13 mouse cellular contexts compared by ENCODE assay signal in the genomic region with DNA sequence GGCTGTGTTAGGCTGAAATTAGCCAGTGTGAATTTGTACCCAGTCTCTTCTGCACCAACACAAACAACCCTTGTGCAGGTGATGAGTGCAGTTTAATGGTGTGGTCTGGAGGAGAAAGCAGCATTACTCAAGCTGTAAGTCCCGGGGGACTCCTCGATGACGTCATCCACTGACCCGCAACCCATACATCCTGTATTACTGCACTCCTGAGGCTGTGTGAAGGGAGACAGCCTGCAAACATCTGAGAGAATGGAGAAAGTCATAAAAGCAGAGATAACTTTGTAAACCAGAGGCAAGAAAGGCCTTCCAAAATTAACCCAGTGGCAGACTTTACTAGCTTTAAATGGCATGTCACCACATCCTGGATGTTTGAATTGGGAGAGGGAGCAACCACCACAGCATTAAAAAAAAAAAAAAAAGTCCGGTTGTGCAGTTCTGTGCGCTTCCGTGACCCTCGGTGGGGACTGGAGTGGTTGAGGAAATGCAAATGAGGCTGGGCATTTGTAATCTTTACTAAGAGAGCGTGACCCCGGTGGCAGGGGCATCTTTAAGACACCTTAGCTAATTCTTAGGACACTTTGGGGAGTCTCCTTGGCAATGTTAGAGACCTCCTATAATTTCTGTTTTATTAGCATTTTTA. TPM values are rescaled to one million over a fixed set of nuclear protein-coding genes. Genes with fewer than 3 reads are reported as not detected.
DNase-seq lines count a peak whose midpoint lies in the region; ATAC-seq lines count a peak whose summit lies in the region.
"Had no signal": no experiment of that assay in that cellular context is flagged by ENCODE, and none has a peak within 500 bp of the region (broad histone marks: within the 10 kb centered on the region; RNA-seq: fewer than 3 reads in every experiment).

No protein-coding gene starts in this region.

- ATAC-seq in heart, embryonic 11.5 days (replicated peaks; ENCODE audit: insufficient number of reproducible peaks, low FRiP score, low TSS enrichment), result no peak
- ATAC-seq in neutrophil, adult 5-6 weeks (ENCODE audit: extremely low read depth, insufficient number of reproducible peaks, low FRiP score, poor library complexity, severe bottlenecking), result peak; percentile 87
- ATAC-seq in forebrain, embryonic 12.5 days (ENCODE audit: low FRiP score), result no peak
- ATAC-seq: forebrain, embryonic 13.5 days had no signal

- no peak overlapping the region for H3K27ac ChIP-seq in heart, embryonic 11.5 days (ENCODE audit: low read depth, low read length)
- H3K27ac ChIP-seq in forebrain, embryonic 12.5 days, result no peak overlapping the region
- H3K27ac ChIP-seq: forebrain, embryonic 13.5 days; left cerebral cortex, adult 2 months; macrophage had no signal

- no peak overlapping the region for H3K9ac ChIP-seq in heart, embryonic 11.5 days (ENCODE audit: low read depth, low read length)
- no peak overlapping the region for H3K9ac ChIP-seq in forebrain, embryonic 12.5 days
- H3K9ac ChIP-seq: forebrain, embryonic 13.5 days had no signal

- H3K27me3 ChIP-seq in heart, embryonic 11.5 days (ENCODE audit: control insufficient read depth, insufficient read depth, low read length), result no peaks in the 10 kb centered on the region
- no peaks in the 10 kb centered on the region for H3K27me3 ChIP-seq in forebrain, embryonic 12.5 days
- H3K27me3 ChIP-seq: forebrain, embryonic 13.5 days had no signal

- H3K4me3 ChIP-seq in heart, embryonic 11.5 days (ENCODE audit: low read depth, low read length), result no peak overlapping the region
- no peak overlapping the region for H3K4me3 ChIP-seq in forebrain, embryonic 12.5 days (replicated peaks)
- H3K4me3 ChIP-seq: forebrain, embryonic 13.5 days; left cerebral cortex, adult 2 months had no signal

- DNase-seq in heart, adult 11 months, result peak; percentile 59
- peak; percentile 93 for DNase-seq in 3T3-L1 (ENCODE audit: low read depth, low spot score)
- DNase-seq in T-cell, adult 2 months (ENCODE audit: low spot score), result peak; percentile 2
- no peak for DNase-seq in cerebellum, postnatal 14 days
- DNase-seq in Muller cell, postnatal 12 days (ENCODE audit: inconsistent ontology term), result no peak
- DNase-seq: right cerebral cortex, adult 18-20 months had no signal

- H3K9me3 ChIP-seq in heart, embryonic 11.5 days (replicated peaks; ENCODE audit: control insufficient read depth, low read length), result no peaks in the 10 kb centered on the region
- H3K9me3 ChIP-seq in forebrain, embryonic 12.5 days, result no peaks in the 10 kb centered on the region
- H3K9me3 ChIP-seq: forebrain, embryonic 13.5 days had no signal

- no peak overlapping the region for H3K4me2 ChIP-seq in heart, embryonic 11.5 days
- H3K4me2 ChIP-seq in forebrain, embryonic 12.5 days, result no peak overlapping the region
- H3K4me2 ChIP-seq: forebrain, embryonic 13.5 days had no signal

- H3K36me3 ChIP-seq in heart, embryonic 11.5 days (ENCODE audit: control insufficient read depth, insufficient read depth, low read length), result no peaks in the 10 kb centered on the region
- no peaks in the 10 kb centered on the region for H3K36me3 ChIP-seq in forebrain, embryonic 12.5 days (replicated peaks)

- H3K4me1 ChIP-seq in heart, embryonic 11.5 days (ENCODE audit: control insufficient read depth, insufficient read depth, low read length), result peaks cover 38% of the 10 kb centered on the region
- H3K4me1 ChIP-seq in forebrain, embryonic 12.5 days, result no peaks in the 10 kb centered on the region
- H3K4me1 ChIP-seq: forebrain, embryonic 13.5 days had no signal

- WGBS in heart, embryonic 11.5 days (ENCODE audit: insufficient replicate concordance), result 57% methylated on average over 10 of the region's 10 CpGs
- 87% methylated on average over 10 of the region's 10 CpGs for WGBS in forebrain, embryonic 12.5 days

RNA-seq across cellular contexts. Expression of a gene that starts 36.8 kb away (rescaled TPM):
- 39.9 and 49.7 TPM in 2 replicates for polyA plus RNA-seq in heart, embryonic 11.5 days (2014; fragmentation: Nextera tagmentation; extraction: Ambion mirVana)
- total RNA-seq in neutrophil, adult 5-6 weeks (2017), result not detected in 2 replicates
- polyA plus RNA-seq in forebrain, embryonic 12.5 days (2016; fragmentation: Nextera tagmentation; extraction: Ambion mirVana), result 0.14 and 0.33 TPM in 2 replicates
- total RNA-seq: adrenal gland, adult 18-20 months had no signal
- polyA plus RNA-seq: macrophage had no signal

Comparison
In these comparisons a context has a peak if more than half of its experiments do, and no peak if none do; other contexts are left out.
1. DNase-seq: peak in heart, adult 11 months (single experiment), 3T3-L1 (single experiment) and T-cell, adult 2 months (single experiment); none in cerebellum, postnatal 14 days (0 of 2) and Muller cell, postnatal 12 days (single experiment).
2. RNA of a gene that starts 36.8 kb away (polyA plus RNA-seq): 39.9 to 49.7 TPM in heart, embryonic 11.5 days; 0.14 to 0.33 TPM in forebrain, embryonic 12.5 days; every median in the first group is over 10 times any median in the second.